13 mouse cellular contexts compared by ENCODE assay signal in genomic region chr1:61265706-61266127, GRCm38 (mm10).
DNase-seq lines count a peak whose midpoint lies in the region; ATAC-seq lines count a peak whose summit lies in the region.
"Had no signal": no experiment of that assay in that cellular context is flagged by ENCODE, and none has a peak within 500 bp of the region (broad histone marks: within the 10 kb centered on the region; RNA-seq: fewer than 3 reads in every experiment).

No protein-coding gene starts in this region.

- no peaks in the 10 kb centered on the region for H3K9me3 ChIP-seq in embryonic facial prominence, embryonic 11.5 days (replicated peaks; ENCODE audit: control insufficient read depth, low read length)
- no peaks in the 10 kb centered on the region for H3K9me3 ChIP-seq in embryonic facial prominence, embryonic 10.5 days
- no peaks in the 10 kb centered on the region for H3K9me3 ChIP-seq in forebrain, embryonic 12.5 days
- no peaks in the 10 kb centered on the region for H3K9me3 ChIP-seq in hindbrain, embryonic 16.5 days (ENCODE audit: control insufficient read depth, low read length)
- no peaks in the 10 kb centered on the region for H3K9me3 ChIP-seq in neural tube, embryonic 15.5 days (replicated peaks)
- H3K9me3 ChIP-seq in liver, embryonic 12.5 days (replicated peaks): no peaks in the 10 kb centered on the region
- H3K9me3 ChIP-seq: limb, embryonic 15.5 days had no signal

- no peak overlapping the region for H3K4me2 ChIP-seq in embryonic facial prominence, embryonic 11.5 days (ENCODE audit: low read depth, low read length)
- H3K4me2 ChIP-seq in forebrain, embryonic 12.5 days: peak overlapping the region; percentile 31
- no peak overlapping the region for H3K4me2 ChIP-seq in hindbrain, embryonic 16.5 days (ENCODE audit: low read length)
- H3K4me2 ChIP-seq in neural tube, embryonic 15.5 days: no peak overlapping the region
- H3K4me2 ChIP-seq in liver, embryonic 12.5 days: no peak overlapping the region
- H3K4me2 ChIP-seq: limb, embryonic 15.5 days had no signal

- H3K27me3 ChIP-seq in embryonic facial prominence, embryonic 11.5 days (ENCODE audit: control insufficient read depth, insufficient read depth, low read length): no peaks in the 10 kb centered on the region
- H3K27me3 ChIP-seq in embryonic facial prominence, embryonic 10.5 days (replicated peaks; ENCODE audit: low read depth, poor library complexity, severe bottlenecking): peaks cover 26% of the 10 kb centered on the region
- H3K27me3 ChIP-seq in forebrain, embryonic 12.5 days: peaks cover 52% of the 10 kb centered on the region
- no peaks in the 10 kb centered on the region for H3K27me3 ChIP-seq in hindbrain, embryonic 16.5 days (replicated peaks; ENCODE audit: control insufficient read depth, insufficient read depth, low read length)
- no peaks in the 10 kb centered on the region for H3K27me3 ChIP-seq in neural tube, embryonic 15.5 days (replicated peaks)
- no peaks in the 10 kb centered on the region for H3K27me3 ChIP-seq in liver, embryonic 12.5 days (replicated peaks)

- peak; percentile 52; the same call in 1 of the 2 replicates for ATAC-seq in embryonic facial prominence, embryonic 11.5 days (replicated peaks; ENCODE audit: insufficient number of reproducible peaks, low FRiP score, low TSS enrichment, low read depth)
- peak; percentile 93 for ATAC-seq in forebrain, embryonic 12.5 days (ENCODE audit: low FRiP score)
- 0 out of 2 replicates have a peak, but pooled peaks have one; percentile 45 for ATAC-seq in hindbrain, embryonic 16.5 days
- no peak for ATAC-seq in neural tube, embryonic 15.5 days (ENCODE audit: low FRiP score)
- no peak for ATAC-seq in liver, embryonic 12.5 days

- H3K4me3 ChIP-seq in embryonic facial prominence, embryonic 11.5 days (ENCODE audit: low read depth, low read length): no peak overlapping the region
- no peak overlapping the region for H3K4me3 ChIP-seq in embryonic facial prominence, embryonic 10.5 days
- H3K4me3 ChIP-seq in forebrain, embryonic 12.5 days (replicated peaks): no peak overlapping the region
- H3K4me3 ChIP-seq in hindbrain, embryonic 16.5 days (ENCODE audit: low read length): no peak overlapping the region
- H3K4me3 ChIP-seq in neural tube, embryonic 15.5 days (replicated peaks): no peak overlapping the region
- no peak overlapping the region for H3K4me3 ChIP-seq in liver, embryonic 12.5 days
- H3K4me3 ChIP-seq: limb, embryonic 15.5 days had no signal

- H3K4me1 ChIP-seq in embryonic facial prominence, embryonic 11.5 days (ENCODE audit: control insufficient read depth, insufficient read depth, low read length): no peaks in the 10 kb centered on the region
- H3K4me1 ChIP-seq in embryonic facial prominence, embryonic 10.5 days: peaks cover 19% of the 10 kb centered on the region
- peaks cover 17% of the 10 kb centered on the region for H3K4me1 ChIP-seq in forebrain, embryonic 12.5 days
- H3K4me1 ChIP-seq in hindbrain, embryonic 16.5 days (ENCODE audit: control insufficient read depth, insufficient read depth, low read depth, low read length): peaks cover 5% of the 10 kb centered on the region; the same call in 1 of the 2 replicates
- peaks cover 21% of the 10 kb centered on the region for H3K4me1 ChIP-seq in neural tube, embryonic 15.5 days
- no peaks in the 10 kb centered on the region for H3K4me1 ChIP-seq in liver, embryonic 12.5 days

- H3K36me3 ChIP-seq in embryonic facial prominence, embryonic 11.5 days (replicated peaks; ENCODE audit: control insufficient read depth, insufficient read depth, low read depth, low read length): no peaks in the 10 kb centered on the region
- H3K36me3 ChIP-seq in embryonic facial prominence, embryonic 10.5 days (replicated peaks): no peaks in the 10 kb centered on the region
- no peaks in the 10 kb centered on the region for H3K36me3 ChIP-seq in forebrain, embryonic 12.5 days (replicated peaks)
- no peaks in the 10 kb centered on the region for H3K36me3 ChIP-seq in hindbrain, embryonic 16.5 days (ENCODE audit: control insufficient read depth, insufficient read depth, low read length)
- H3K36me3 ChIP-seq in neural tube, embryonic 15.5 days: no peaks in the 10 kb centered on the region
- no peaks in the 10 kb centered on the region for H3K36me3 ChIP-seq in liver, embryonic 12.5 days
- H3K36me3 ChIP-seq: limb, embryonic 15.5 days had no signal

- H3K9ac ChIP-seq in embryonic facial prominence, embryonic 11.5 days (replicated peaks; ENCODE audit: low read length): no peak overlapping the region
- H3K9ac ChIP-seq in forebrain, embryonic 12.5 days: no peak overlapping the region; the same call in 1 of the 2 replicates
- no peak overlapping the region for H3K9ac ChIP-seq in hindbrain, embryonic 16.5 days (ENCODE audit: low read depth, low read length)
- no peak overlapping the region for H3K9ac ChIP-seq in neural tube, embryonic 15.5 days (replicated peaks)
- H3K9ac ChIP-seq in liver, embryonic 12.5 days: no peak overlapping the region
- H3K9ac ChIP-seq: limb, embryonic 15.5 days had no signal

- no peak overlapping the region for H3K27ac ChIP-seq in embryonic facial prominence, embryonic 11.5 days (replicated peaks; ENCODE audit: low read depth, low read length)
- no peak overlapping the region for H3K27ac ChIP-seq in embryonic facial prominence, embryonic 10.5 days (replicated peaks)
- peak overlapping the region; percentile 75 for H3K27ac ChIP-seq in forebrain, embryonic 12.5 days
- H3K27ac ChIP-seq in hindbrain, embryonic 16.5 days (ENCODE audit: low read depth, low read length): no peak overlapping the region
- peak overlapping the region; percentile 34 for H3K27ac ChIP-seq in neural tube, embryonic 15.5 days (replicated peaks)
- H3K27ac ChIP-seq in liver, embryonic 12.5 days: no peak overlapping the region
- H3K27ac ChIP-seq: limb, embryonic 15.5 days had no signal

- peak; percentile 44 for DNase-seq in embryonic facial prominence, embryonic 11.5 days (ENCODE audit: low spot score)
- no peak for DNase-seq in embryonic facial prominence, embryonic 10.5 days (ENCODE audit: low spot score)
- DNase-seq in cerebellum, adult 9-11 months: no peak
- DNase-seq in cerebellum, adult 18-20 months: no peak
- DNase-seq: cerebellum, adult 8-10 months; kidney, adult 8-10 months; right cerebral cortex, adult 18-20 months; thymus, adult 18-20 months had no signal

- WGBS in embryonic facial prominence, embryonic 11.5 days: 7% methylated on average over 4 of the region's 4 CpGs
- WGBS in embryonic facial prominence, embryonic 10.5 days: 11% methylated on average over 4 of the region's 4 CpGs
- WGBS in forebrain, embryonic 12.5 days: 1% methylated on average over 4 of the region's 4 CpGs
- 12% methylated on average over 4 of the region's 4 CpGs for WGBS in hindbrain, embryonic 16.5 days
- 12% methylated on average over 4 of the region's 4 CpGs for WGBS in neural tube, embryonic 15.5 days
- 49% methylated on average over 4 of the region's 4 CpGs for WGBS in liver, embryonic 12.5 days (ENCODE audit: insufficient replicate concordance)

Comparison
In these comparisons a context has a peak if more than half of its experiments do, and no peak if none do; other contexts are left out.
1. ATAC-seq: peak in embryonic facial prominence, embryonic 11.5 days (single experiment), forebrain, embryonic 12.5 days (single experiment) and hindbrain, embryonic 16.5 days (single experiment); none in neural tube, embryonic 15.5 days (single experiment) and liver, embryonic 12.5 days (single experiment).
2. H3K27ac ChIP-seq: peak in forebrain, embryonic 12.5 days (single experiment) and neural tube, embryonic 15.5 days (single experiment); none in embryonic facial prominence, embryonic 11.5 days (single experiment), embryonic facial prominence, embryonic 10.5 days (single experiment), hindbrain, embryonic 16.5 days (single experiment) and liver, embryonic 12.5 days (single experiment).